Mouse (Mus musculus) midbrain, embryonic 10.5 days (tissue): ENCODE measurements around the gene Ceacam1. TPM values are rescaled to one million over a fixed set of nuclear protein-coding genes. Genes with fewer than 3 reads are reported as not detected.
"Not testable (repeated sequence)": the region's sequence is repeated elsewhere in the genome, so short reads cannot be mapped to it uniquely, and the experiment has no call there.

ENCODE experiments used
- DNase-seq: peaks from one replicate; pipeline ENCODE4 v3.0.0-alpha.2; 2017; ENCODE audit warnings: low spot score
- H3K27ac ChIP-seq: fragments of 300-500 bp; sonication (generic); replicated peaks from 2 replicates; pipeline ENCODE4 v1.5.1; 2016; ENCODE audit warnings: mild to moderate bottlenecking
- H3K27me3 ChIP-seq: fragments of 300-500 bp; sonication (generic); 2 replicates; pipeline ENCODE4 v1.6.1; 2016; ENCODE audit warnings: low read depth, mild to moderate bottlenecking; ENCODE audit not compliant: poor library complexity, severe bottlenecking
- H3K36me3 ChIP-seq: fragments of 300-500 bp; sonication (generic); 2 replicates; pipeline ENCODE4 v1.6.1; 2016; ENCODE audit warnings: mild to moderate bottlenecking, moderate library complexity
- H3K4me1 ChIP-seq: fragments of 300-500 bp; sonication (generic); 2 replicates; pipeline ENCODE4 v1.6.1; 2016
- H3K4me3 ChIP-seq: fragments of 300-500 bp; sonication (generic); 2 replicates; pipeline ENCODE4 v1.5.1; 2016; ENCODE audit warnings: mild to moderate bottlenecking, moderate library complexity
- H3K9me3 ChIP-seq: fragments of 300-500 bp; sonication (generic); replicated peaks from 2 replicates; pipeline ENCODE4 v1.6.1; 2016; ENCODE audit warnings: mild to moderate bottlenecking
- WGBS: fragments of 180-500 bp; shearing (Covaris S2); methylation state at CpG from one replicate; pipeline ENCODE4 v1.1.7; 2016; 5-methylcytosine and 5-hydroxymethylcytosine counted together
- polyA plus RNA-seq: library from polyadenylated mRNA; unstranded; fragments of >200 nt; fragmentation: Nextera tagmentation; extraction: Ambion mirVana; gene quantifications from 2 replicates; pipeline ENCODE4 v1.2.1, GENCODE M21; 2016

Ceacam1 gene
- polyA plus RNA-seq, result 0.53 and 0.61 TPM in 2 replicates

DNA sequence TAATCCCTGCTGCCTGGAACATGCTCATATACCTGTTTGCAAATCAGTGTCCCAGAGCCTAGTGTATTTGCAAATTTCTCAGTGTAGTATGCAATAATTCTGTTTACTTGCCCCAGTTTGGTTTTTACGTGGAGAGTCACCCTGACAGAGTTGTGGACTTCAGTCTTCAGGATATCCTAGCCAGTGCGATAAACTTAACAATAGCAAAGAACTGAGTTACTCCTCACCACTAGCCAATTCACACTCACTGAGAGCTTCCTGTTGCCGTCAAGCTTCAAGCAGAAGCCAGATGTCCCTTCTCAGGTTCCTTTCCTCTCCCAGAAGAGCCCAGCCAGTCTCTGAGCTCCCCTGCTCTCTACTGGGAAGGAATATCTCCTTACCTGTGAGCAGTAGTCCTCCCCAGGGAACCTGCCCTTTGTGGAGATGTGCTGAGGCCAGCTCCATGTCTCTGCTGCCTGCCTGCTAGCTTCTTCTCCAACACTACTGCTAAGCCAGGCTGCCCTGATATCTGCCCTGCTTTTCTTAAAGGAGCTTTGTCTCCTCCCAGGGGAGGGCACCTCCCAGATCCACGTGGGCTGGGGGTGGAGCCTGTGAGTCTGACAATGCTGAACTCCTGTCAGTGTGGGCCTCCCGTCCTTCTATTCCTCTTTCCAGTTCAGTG lies at the start of gene Ceacam1:
TSS of gene Ceacam1 (minus strand) at position 513 of the 661 bp plus-strand sequence.
- H3K36me3 ChIP-seq, H3K27me3 ChIP-seq, H3K4me1 ChIP-seq, H3K9me3 ChIP-seq, DNase-seq, H3K4me3 ChIP-seq, H3K27ac ChIP-seq: not testable (repeated sequence)
- 41% methylated on average over 5 of the region's 5 CpGs for WGBS

DNA sequence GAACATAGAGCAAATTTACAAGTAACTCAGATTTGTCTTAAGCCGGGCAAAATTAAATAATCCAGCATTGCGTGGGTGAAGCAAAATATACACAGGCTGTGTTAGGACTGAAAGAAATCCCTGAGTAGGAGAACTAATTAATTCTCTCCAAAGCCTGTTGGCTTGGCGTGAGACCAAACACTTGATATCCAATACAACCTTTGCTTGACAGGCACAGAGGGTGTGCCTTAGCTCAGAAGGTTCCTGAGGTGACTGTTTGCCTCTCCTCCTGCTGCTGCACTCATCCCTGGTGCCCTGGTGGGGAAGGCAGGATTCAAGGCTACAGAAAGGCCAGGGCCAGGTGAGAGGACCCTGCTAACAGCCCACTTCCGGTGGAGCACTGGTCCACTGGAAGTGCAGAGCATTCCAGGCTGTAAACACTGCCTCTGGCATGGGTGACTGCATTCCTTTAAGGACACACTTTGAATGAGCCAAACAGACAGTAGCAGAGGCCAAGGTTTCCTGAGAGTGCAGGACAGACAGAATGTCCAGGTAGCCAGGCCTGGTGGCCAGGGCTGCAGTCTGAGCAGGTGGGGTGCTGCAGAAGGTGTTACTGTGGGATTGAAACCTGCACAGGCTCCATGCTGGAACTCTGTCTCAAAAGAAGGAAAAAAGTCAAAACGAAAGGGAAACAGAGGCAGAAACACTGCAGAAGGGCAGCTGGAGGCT lies 38.8 kb upstream of the Ceacam1 start:
- H3K36me3 ChIP-seq, H3K27me3 ChIP-seq, DNase-seq, H3K4me3 ChIP-seq, H3K27ac ChIP-seq, H3K4me1 ChIP-seq, H3K9me3 ChIP-seq: not testable (repeated sequence)
- WGBS, result 82% methylated on average over 2 of the region's 5 CpGs

DNA sequence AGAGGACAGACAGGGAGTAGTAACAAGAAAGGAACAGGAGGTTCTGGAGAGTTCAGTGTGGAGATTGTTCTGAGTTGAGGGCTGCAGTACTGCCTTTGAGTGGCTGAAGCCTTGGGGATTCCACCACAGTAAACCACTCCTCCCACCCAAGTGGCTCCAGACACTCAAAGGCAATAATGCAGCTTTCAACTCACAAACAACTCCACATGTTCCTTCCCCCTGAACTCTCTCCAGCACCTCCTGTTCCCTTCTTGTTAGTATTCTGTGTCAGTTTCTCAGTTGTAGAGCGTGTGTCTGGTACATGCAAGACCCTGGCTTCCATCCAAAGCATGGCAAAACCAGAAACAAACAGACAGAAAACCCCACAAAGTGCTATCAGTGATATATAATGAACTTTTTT lies 38.3 kb upstream of the Ceacam1 start:
- H3K27me3 ChIP-seq, H3K27ac ChIP-seq, H3K9me3 ChIP-seq, H3K4me3 ChIP-seq, H3K36me3 ChIP-seq, H3K4me1 ChIP-seq, DNase-seq: not testable (repeated sequence)
- WGBS, result 67% methylated on average over 1 of the region's 1 CpGs

DNA sequence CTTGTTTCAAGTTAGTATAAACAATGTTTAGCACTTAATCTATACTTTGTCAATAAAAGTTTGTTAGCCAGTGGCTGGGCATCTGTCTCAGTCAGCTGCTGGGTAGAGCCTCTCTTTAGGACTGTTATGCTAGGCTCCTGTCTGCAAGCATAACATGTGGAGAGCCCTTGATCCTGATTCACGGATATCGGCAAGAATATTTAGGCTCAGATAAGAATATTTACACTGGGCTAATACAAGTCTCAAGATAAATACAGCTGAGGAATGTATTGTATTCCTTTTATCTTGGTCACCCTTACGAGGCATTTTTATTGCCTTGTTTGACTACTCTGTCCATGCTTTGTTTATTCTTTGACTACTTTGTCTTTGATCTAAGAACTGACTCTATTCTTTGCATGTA lies 32.5 kb upstream of the Ceacam1 start:
- DNase-seq, result no peak
- no peaks in the 10 kb centered on the region for H3K4me1 ChIP-seq
- H3K9me3 ChIP-seq, result no peaks in the 10 kb centered on the region
- H3K27me3 ChIP-seq, result no peaks in the 10 kb centered on the region
- 66% methylated on average over 3 of the region's 3 CpGs for WGBS
- no peak overlapping the region for H3K27ac ChIP-seq
- no peaks in the 10 kb centered on the region for H3K36me3 ChIP-seq
- H3K4me3 ChIP-seq, result no peak overlapping the region

DNA sequence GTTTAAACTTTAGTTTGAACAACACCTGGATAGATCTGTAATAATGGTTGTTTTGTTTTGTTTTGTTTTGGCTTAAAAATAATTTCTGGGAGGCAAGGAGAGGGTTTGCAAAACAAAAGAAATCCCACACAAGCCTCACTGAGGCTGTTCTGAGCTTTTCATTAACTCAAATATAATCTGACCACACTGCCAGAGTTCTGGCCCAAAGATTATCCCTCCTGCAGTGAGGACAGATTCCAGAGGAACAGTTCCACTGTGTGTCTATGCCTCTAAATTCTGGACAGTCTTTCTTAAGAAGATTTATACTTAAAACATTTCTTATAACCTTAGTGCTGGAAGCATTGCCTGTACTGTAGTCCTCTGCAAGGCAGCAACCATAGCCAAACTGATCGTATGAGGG lies 17.2 kb upstream of the Ceacam1 start:
- no peak for DNase-seq
- H3K4me1 ChIP-seq, result no peaks in the 10 kb centered on the region
- 90% methylated on average over 1 of the region's 1 CpGs for whole genome bisulfite sequencing

DNA sequence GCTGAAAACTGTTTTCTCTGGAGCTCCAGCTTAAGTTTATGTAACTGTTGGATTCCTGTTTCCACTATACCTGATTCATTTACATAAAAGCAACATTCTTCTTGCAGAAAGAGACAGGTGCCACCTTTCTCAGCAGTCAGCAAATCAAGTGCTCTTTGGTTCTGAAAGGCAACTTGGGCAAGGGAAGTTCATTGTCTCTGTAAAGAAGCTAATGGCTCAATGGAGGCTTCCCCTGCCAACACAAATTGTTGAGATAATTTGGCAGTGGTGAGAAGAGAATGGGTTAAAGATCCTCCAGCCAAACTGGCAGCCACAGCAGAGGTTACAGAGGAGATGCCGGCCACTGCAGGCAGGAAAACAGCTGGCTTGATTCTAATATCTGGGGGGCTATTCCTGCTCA lies 13.3 kb upstream of the Ceacam1 start:
- WGBS, result no CpG with 5 or more reads among the region's 1 CpGs
- H3K9me3 ChIP-seq, DNase-seq, H3K4me3 ChIP-seq, H3K27me3 ChIP-seq, H3K27ac ChIP-seq, H3K36me3 ChIP-seq, H3K4me1 ChIP-seq: not testable (repeated sequence)

More for the DNA sequence above, 17.2 kb upstream of the Ceacam1 start:
- H3K27me3 ChIP-seq, result no peaks in the 10 kb centered on the region
- H3K9me3 ChIP-seq, result no peaks in the 10 kb centered on the region
- H3K4me3 ChIP-seq, result no peak overlapping the region
- no peak overlapping the region for H3K27ac ChIP-seq
- no peaks in the 10 kb centered on the region for H3K36me3 ChIP-seq

DNA sequence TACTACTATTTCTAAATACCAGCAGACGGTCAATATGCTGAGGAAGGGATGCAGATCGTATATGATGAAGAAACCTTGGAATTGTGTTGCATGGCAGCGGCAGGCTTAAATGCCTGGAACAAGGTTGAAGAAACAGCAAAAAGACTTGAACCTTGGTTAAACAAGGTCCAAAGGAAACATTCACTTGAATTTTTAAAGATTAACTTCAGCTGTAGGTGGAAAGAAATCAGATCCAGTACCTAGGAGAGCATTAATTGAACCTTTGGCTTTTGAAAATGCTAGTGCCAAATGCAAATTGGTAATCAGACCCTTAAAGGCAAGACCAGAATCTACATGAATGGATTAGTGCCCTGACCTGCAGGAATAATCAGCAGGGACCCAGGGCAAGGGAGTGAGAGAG lies 12.0 kb upstream of the Ceacam1 start:
- H3K9me3 ChIP-seq, H3K27me3 ChIP-seq, H3K27ac ChIP-seq, H3K36me3 ChIP-seq, H3K4me1 ChIP-seq, H3K4me3 ChIP-seq, DNase-seq: not testable (repeated sequence)
- WGBS, result 94% methylated on average over 3 of the region's 3 CpGs

DNA sequence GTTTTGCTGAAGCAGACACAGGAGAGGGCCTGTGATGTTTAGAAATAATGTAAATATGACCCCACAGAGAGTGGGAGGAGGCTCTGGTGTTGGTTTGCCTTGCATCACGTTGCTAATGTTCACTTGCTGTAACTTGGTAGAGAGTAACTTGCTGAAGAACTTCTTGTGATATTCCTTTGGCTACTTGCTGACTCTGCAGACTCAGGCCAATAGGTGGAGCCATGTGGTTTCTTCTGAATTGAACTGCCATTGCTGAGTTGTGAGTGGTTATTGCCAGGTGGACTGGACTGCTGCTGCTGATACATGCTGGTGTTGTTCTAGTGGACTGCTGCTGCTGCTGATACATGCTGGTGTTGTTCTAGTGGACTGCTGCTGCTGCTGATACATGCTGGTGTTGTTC lies 8.8 kb upstream of the Ceacam1 start:
- DNase-seq, result no peak
- Histone ChIP-seq H3K4me1 (peaks cover 7% of the 10 kb centered on the region; the same call in 1 of the 2 replicates), H3K36me3 (no peaks in the 10 kb centered on the region), H3K27me3 (no peaks in the 10 kb centered on the region), H3K4me3 (no peak overlapping the region), H3K9me3 (no peaks in the 10 kb centered on the region), H3K27ac (no peak overlapping the region)
- 35% methylated on average over 1 of the region's 1 CpGs for WGBS

DNA sequence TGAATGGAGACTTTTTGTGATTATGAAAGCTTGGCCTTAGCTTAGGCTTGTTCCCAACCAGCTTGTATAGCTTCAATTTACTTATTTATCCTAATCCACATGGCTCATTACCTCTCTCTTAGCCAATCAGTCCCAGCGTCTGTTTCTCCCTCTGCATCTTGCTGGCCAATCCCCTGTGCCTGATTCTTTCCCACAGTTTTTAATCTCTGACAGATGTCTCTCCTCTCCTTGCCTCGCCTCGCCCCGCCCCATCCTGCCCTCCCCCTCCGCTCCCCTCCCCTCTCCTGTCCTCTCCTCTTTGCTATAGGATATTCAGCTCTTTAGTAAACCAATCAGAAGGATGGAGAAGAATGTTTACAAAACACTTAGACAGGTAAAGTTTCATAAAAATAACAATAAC lies 7.7 kb upstream of the Ceacam1 start:
- Histone ChIP-seq H3K27ac (no peak overlapping the region), H3K4me1 (peaks cover 7% of the 10 kb centered on the region; the same call in 1 of the 2 replicates), H3K36me3 (no peaks in the 10 kb centered on the region), H3K4me3 (no peak overlapping the region), H3K27me3 (no peaks in the 10 kb centered on the region), H3K9me3 (no peaks in the 10 kb centered on the region)
- DNase-seq, result no peak
- 66% methylated on average over 5 of the region's 5 CpGs for WGBS

DNA sequence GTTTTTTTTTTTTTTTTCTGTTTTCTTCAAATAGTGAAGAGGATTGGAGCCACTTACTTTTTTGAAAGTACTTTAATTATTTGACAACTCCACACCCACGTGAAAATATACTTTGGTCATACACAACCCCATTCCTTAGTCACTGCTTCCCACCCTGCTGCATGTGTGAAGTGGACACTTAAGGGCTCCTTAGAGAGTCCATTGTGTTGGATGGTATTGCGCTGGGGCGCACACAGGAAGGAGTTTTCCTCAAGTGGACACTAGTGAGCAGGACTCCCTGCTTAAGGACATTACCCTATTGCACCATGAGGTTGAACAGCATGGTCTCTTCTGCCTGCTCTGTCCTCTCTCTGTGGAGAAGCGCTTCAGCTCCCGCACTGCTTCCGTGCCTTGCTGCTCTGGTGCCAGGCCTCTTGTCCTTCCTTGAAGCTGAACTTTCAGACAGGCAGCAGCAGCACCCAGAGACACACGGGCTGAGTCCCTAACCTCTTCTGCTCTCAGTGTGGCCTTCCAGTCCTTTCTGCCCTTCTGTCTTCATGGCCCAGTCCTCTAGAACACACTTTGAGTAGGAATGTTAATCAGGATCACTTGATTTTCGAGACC lies 5.8 kb upstream of the Ceacam1 start:
- WGBS, result 83% methylated on average over 8 of the region's 8 CpGs
- H3K36me3 ChIP-seq, result no peaks in the 10 kb centered on the region
- DNase-seq, result no peak
- no peak overlapping the region for H3K4me3 ChIP-seq
- H3K27ac ChIP-seq, result no peak overlapping the region
- no peaks in the 10 kb centered on the region for H3K27me3 ChIP-seq
- H3K4me1 ChIP-seq, result peaks cover 7% of the 10 kb centered on the region; the same call in 1 of the 2 replicates
- no peaks in the 10 kb centered on the region for H3K9me3 ChIP-seq

DNA sequence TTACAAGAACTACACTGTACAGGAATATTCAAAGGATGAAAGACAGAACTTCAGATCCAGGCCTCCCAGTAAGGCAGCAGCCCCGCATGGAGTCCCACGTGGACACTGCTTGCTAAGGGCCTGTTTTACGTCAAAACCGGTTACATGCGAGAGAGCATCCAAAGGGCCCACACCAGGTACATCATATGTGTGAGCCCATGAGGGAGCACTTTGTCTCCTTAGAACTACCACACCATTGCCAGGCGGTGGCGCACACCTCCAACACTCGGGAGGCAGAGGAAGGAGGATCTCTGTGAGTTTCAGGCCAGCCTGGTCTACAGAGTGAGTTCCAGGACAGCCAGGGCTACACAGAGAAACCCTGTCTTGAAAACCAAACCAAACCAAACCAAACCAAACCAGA lies 3.4 kb upstream of the Ceacam1 start:
- H3K27me3 ChIP-seq, DNase-seq, H3K36me3 ChIP-seq, H3K4me3 ChIP-seq, H3K4me1 ChIP-seq, H3K9me3 ChIP-seq, H3K27ac ChIP-seq: not testable (repeated sequence)
- 70% methylated on average over 8 of the region's 8 CpGs for WGBS

DNA sequence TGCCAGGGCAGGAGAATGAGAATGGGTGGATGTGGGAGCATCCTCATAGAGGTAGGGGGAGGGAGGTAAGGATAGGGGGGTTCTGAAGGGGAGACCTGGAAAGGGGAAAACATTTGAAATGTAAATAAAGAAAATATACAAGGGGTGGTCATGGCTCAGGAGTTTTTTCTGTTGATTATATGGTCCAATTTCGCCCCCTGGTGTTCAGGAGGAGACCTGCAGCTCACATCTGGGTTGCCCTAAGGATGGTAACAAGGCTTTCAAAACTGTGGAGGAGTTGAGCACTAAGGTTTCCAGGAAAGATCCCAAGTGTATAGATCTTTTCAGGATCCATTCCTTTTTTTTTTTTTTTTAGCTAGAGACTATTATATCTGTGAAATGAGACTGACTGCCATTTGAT lies 2.0 kb upstream of the Ceacam1 start:
- Histone ChIP-seq H3K36me3 (no peaks in the 10 kb centered on the region), H3K9me3 (no peaks in the 10 kb centered on the region), H3K27me3 (no peaks in the 10 kb centered on the region), H3K4me1 (peaks cover 7% of the 10 kb centered on the region; the same call in 1 of the 2 replicates), H3K27ac (no peak overlapping the region), H3K4me3 (no peak overlapping the region)
- peak; percentile 27 for DNase-seq
- 0% methylated on average over 1 of the region's 1 CpGs for WGBS

DNA sequence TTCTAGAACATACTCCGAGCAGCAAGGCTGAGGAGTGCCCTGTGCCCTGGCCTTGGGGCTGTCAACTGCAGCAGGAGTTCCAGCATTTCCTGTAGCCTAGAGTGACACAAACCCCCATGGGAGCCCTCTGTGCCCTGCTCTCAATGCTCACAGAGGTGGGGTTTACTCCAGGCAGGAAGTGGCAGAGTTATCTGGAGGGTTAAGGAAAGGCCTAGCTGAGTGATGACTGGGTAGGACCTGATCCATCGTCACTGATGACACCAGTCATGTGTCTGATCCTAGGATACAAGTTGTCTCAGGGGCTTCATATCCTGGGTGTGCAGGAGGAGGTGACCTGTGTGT lies 320 bp upstream of the Ceacam1 start:
- DNase-seq, H3K4me1 ChIP-seq, H3K27me3 ChIP-seq, H3K4me3 ChIP-seq, H3K36me3 ChIP-seq, H3K9me3 ChIP-seq, H3K27ac ChIP-seq: not testable (repeated sequence)
- 69% methylated on average over 2 of the region's 2 CpGs for WGBS
